Mouse (Mus musculus): ENCODE results near the gene Gm49416. TPM values are rescaled to one million over a fixed set of nuclear protein-coding genes. Genes with fewer than 3 reads are reported as not detected.
"Not testable (repeated sequence)": the region's sequence is repeated elsewhere in the genome, so short reads cannot be mapped to it uniquely, and the experiment has no call there.

Gm49416 gene
- polyA plus RNA-seq, 1 experiment from 2014 or later = not detected

DNA sequence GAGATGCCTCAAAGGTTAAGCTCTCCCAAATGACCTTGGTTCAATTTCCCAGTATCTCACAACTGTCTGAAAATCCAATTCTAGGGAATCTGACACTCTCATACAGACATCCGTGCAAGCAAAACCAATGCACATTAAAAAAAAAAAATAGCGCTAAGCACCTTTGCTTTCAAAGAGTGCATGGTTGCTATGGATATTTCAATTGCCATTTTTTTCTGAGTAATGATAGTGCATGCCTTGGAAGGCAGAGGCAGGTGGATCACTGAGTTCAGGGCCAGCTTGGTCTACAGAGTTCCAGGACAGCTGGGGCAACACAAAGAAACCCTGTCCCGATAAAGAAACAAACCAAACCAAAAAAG, 7.7 kb upstream of the Gm49416 start:
- Histone ChIP-seq H3K4me1 (peaks cover 9% of the 10 kb centered on the region; the same call in 1 of the 2 replicates), H3K9me3 (no peaks in the 10 kb centered on the region), H3K9ac (peak overlapping the region; percentile 89; the same call in 1 of the 2 replicates), H3K4me2 (peak overlapping the region; percentile 72), H3K27me3 (replicated peaks) (no peaks in the 10 kb centered on the region), H3K36me3 (peaks cover 9% of the 10 kb centered on the region; the same call in 1 of the 2 replicates), H3K27ac (no peak overlapping the region), H3K4me3 (replicated peaks) (peak overlapping the region; percentile 68)
- ATAC-seq (ENCODE audit: insufficient read depth, low FRiP score, low read depth) = no peak
- WGBS = 13% methylated on average over 3 of the region's 3 CpGs

DNA sequence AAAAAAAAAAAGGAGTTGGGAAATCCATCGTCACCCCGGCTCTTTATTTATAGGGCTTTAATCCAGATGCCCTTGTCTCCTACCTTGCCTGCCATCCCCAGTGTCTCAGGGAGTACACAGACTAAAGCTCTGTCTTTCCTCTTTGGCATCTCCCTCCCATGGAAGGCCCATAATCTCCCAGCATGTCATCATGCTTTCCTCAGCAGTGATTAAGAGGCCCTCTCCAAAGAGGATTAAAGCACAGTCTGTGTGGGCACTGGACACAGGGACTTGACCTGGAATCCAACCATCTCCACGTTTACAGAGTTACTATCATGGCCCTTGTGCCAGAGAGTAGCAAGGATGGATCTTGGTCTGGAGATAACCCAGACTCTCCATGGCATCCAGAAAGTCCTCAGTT, 5.1 kb upstream of the Gm49416 start, which contains the start of the genes Lbhd1 and Gm49403:
Lbhd1 (plus strand) TSS at position 117 of the 400 bp plus-strand sequence.
Gm49403 (plus strand) TSS at position 315 of the 400 bp plus-strand sequence.
- no peak for ATAC-seq (ENCODE audit: insufficient read depth, low FRiP score, low read depth)
- no peaks in the 10 kb centered on the region for H3K36me3 ChIP-seq
- H3K27me3 ChIP-seq (replicated peaks) = no peaks in the 10 kb centered on the region
- peaks cover 9% of the 10 kb centered on the region; the same call in 1 of the 2 replicates for H3K4me1 ChIP-seq
- no peak within 1 kb of the TSS for H3K4me3 ChIP-seq (replicated peaks)
- 83% methylated on average over 3 of the region's 3 CpGs for WGBS
- H3K4me2 ChIP-seq = no peak within 1 kb of the TSS
- no peak within 1 kb of the TSS for H3K9ac ChIP-seq
- no peak within 1 kb of the TSS for H3K27ac ChIP-seq
- no peaks in the 10 kb centered on the region for H3K9me3 ChIP-seq

DNA sequence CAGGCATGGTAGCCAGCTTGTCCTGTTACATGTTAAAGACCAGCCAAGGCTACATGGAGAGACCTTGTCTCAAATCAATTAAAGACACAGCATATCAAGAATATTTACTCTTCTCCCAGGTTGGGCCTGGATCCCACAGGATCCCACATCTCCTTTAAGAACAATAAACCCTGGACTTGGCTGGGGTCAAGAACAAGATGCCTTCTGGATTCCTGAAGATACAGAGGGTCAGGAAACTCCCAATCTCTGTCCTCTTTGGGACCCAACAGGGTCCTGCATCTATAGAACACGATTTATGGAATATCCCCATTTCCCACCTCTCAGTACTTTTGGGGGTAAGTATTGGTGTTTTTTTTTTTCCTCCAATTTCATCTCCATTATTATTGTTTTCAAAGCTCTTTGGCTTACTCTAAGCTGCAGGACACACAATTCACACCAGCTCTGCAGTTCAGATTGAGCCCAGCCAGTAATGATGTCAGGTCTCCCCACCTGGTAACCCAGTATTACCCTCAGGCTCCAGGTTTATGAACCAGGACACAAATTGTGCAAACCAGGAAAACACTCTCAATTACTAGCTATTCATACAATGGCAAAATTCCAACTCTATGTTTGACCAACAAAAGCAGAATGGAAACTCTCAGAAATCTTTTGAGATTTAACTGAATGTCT, 1.7 kb upstream of the Gm49416 start:
- no peak for ATAC-seq (ENCODE audit: insufficient read depth, low FRiP score, low read depth)
- no peak overlapping the region for H3K4me3 ChIP-seq (replicated peaks)
- 43% methylated on average over 1 of the region's 1 CpGs for WGBS
- H3K27me3 ChIP-seq (replicated peaks) = no peaks in the 10 kb centered on the region
- H3K4me1 ChIP-seq = peaks cover 6% of the 10 kb centered on the region; the same call in 1 of the 2 replicates
- 0 out of 2 replicates have a peak, but pooled peaks cover 4% of the 10 kb centered on the region for H3K36me3 ChIP-seq
- no peak overlapping the region for H3K9ac ChIP-seq
- H3K4me2 ChIP-seq = 0 out of 2 replicates have a peak overlapping the region, but pooled peaks have one; percentile 57
- H3K9me3 ChIP-seq = no peaks in the 10 kb centered on the region
- H3K27ac ChIP-seq = peak overlapping the region; percentile 80

DNA sequence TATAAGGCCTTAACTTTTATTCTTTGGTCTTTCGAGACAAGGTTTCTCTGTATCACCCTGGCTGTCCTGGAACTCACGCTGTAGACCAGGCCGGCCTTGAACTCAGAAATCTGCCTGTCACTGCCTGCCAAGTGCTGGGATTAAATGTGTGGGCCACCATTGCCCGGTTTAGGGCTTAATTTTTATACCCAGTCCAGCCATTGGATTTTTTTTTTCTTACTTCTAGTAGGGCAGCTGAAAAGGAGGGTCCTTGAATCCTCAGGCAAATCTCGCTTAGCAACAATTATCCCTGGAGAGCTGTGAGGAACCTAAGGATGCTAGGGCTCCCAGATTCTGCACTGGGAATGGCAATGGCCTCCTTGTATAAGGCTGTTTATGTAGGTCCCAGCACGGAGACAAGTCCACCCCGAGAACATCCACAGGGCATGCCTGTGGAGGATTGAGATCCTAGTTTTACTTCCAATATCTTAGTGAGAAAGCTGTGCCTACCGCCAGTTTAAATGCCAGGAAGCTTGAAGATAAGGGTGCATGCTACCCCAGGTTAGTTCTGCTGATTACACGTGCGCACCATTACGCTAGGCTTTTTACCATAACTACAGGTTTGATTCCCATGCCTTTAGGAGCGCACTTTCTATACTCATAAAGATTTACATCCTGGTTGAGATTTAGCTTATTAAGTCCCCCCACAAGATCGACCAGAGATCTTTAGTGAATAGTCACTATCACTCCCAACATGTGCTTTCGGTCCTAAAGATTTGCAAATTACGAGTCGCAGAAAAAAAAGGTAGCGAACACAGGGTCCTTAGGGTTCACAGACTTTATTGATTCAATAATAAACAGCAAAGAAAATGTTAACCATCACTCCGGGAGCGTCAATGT, 902 bp upstream of the Gm49416 start:
- no peak for ATAC-seq (ENCODE audit: insufficient read depth, low FRiP score, low read depth)
- WGBS = 13% methylated on average over 19 of the region's 19 CpGs

DNA sequence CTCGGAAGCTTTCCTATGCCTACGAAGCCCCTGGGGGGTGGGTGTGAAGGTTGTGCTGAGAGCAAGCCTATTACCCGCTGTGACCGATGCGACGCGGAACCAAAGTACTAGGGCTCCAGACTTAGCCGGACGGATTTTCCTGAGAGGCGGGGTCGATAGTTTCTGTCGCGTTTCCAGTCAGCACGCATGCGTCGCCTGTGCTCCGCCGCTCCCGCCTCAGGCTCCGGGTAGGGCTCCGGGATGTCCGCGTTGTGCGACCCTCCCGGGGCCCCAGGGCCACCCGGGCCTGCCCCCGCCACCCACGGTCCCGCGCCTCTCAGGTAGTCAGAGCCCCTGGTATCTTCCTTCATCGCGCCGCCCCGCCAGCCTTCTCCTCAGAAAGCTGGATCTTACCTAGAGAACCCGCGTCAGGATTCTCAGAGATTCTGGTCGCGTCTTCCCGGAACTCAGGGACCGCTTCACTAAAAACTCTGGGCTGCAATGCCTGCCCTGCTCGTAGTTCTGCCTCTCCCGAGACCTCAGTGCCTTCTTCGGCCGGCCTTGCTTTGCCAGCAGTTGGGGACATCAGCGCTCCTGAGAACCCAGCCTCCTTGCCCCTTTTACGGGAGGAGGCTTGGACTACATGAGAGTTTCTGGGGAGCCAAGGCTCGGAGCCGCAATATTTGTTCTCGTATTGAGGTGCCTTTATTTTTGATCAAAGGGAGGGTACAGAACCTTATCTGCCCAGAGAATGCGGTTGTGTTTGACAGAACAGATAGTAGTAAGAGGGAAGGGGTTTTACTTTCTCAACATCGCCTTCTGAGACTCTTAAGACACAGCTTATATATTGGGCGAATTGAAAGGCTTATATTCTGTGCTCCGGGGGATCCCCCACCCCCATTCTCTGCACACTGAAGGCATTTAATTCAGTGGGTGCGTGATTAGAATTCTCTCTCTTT, 4.4 kb downstream of the Gm49416 start, which contains the start of gene Ints5:
Ints5 (plus strand) TSS at position 177 of the 938 bp plus-strand sequence.
- Histone ChIP-seq H3K4me2 (peak within 1 kb of the TSS; percentile 65), H3K4me1 (peaks cover 30% of the 10 kb centered on the region), H3K36me3 (peaks cover 16% of the 10 kb centered on the region), H3K27me3 (replicated peaks) (no peaks in the 10 kb centered on the region), H3K9ac (peak within 1 kb of the TSS; percentile 95), H3K27ac (peak within 1 kb of the TSS; percentile 86), H3K4me3 (replicated peaks) (peak within 1 kb of the TSS; percentile 90), H3K9me3 (no peaks in the 10 kb centered on the region)
- peak; percentile 54 for ATAC-seq (ENCODE audit: insufficient read depth, low FRiP score, low read depth)
- 2% methylated on average over 54 of the region's 54 CpGs for WGBS

More for the DNA sequence above, 902 bp upstream of the Gm49416 start:
- peak overlapping the region; percentile 55; the same call in 1 of the 2 replicates for H3K9ac ChIP-seq
- 0 out of 2 replicates have a peak, but pooled peaks cover 4% of the 10 kb centered on the region for H3K36me3 ChIP-seq
- no peaks in the 10 kb centered on the region for H3K27me3 ChIP-seq (replicated peaks)
- H3K9me3 ChIP-seq = no peaks in the 10 kb centered on the region
- peak overlapping the region; percentile 59 for H3K4me3 ChIP-seq (replicated peaks)
- peaks cover 6% of the 10 kb centered on the region; the same call in 1 of the 2 replicates for H3K4me1 ChIP-seq
- peak overlapping the region; percentile 57 for H3K4me2 ChIP-seq
- H3K27ac ChIP-seq = peak overlapping the region; percentile 80

DNA sequence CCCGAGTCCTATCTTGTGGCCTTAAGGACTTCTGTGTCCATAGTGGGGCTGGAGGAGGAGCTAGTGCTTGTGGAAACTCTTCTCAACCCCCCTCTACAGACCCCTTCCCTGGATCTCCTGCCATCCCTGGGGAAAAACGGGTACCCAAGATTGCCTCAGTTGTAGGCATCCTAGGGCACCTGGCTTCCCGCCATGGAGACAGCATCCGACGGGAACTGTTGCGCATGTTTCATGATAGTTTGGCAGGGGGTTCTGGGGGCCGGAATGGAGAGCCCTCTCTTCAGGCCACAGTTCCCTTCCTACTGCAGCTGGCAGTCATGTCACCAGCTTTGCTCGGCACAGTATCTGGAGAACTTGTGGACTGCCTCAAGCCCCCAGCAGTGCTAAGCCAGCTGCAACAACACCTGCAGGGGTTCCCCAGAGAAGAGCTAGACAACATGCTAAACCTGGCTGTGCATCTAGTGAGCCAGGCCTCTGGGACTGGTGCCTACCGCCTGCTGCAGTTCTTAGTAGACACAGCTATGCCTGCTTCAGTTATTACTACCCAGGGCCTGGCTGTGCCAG, 6.8 kb downstream of the Gm49416 start:
- 89% methylated on average over 9 of the region's 9 CpGs for WGBS
- H3K4me3 ChIP-seq (replicated peaks) = no peak overlapping the region
- H3K4me1 ChIP-seq = peaks cover 33% of the 10 kb centered on the region
- H3K36me3 ChIP-seq = peaks cover 15% of the 10 kb centered on the region
- ATAC-seq (ENCODE audit: insufficient read depth, low FRiP score, low read depth) = no peak
- H3K4me2 ChIP-seq = no peak overlapping the region
- H3K9ac ChIP-seq = no peak overlapping the region
- H3K9me3 ChIP-seq = no peaks in the 10 kb centered on the region
- no peaks in the 10 kb centered on the region for H3K27me3 ChIP-seq (replicated peaks)
- no peak overlapping the region for H3K27ac ChIP-seq

DNA sequence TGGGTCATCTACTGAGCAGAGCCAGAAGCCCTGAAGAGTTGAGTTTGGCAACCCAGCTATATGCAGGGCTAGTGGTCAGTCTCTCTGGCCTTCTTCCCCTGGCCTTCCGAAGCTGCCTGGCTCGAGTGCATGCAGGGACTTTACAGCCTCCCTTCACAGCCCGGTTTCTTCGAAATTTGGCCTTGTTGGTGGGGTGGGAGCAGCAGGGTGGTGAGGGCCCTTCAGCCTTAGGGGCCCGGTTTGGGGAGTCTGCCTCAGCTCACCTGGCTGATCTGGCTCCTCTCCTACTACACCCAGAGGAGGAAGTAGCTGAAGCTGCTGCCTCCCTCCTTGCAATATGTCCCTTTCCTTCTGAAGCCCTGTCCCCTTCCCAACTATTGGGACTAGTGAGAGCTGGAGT, 7.5 kb downstream of the Gm49416 start:
- H3K27ac ChIP-seq; H3K27me3 ChIP-seq (replicated peaks); H3K9ac ChIP-seq; H3K9me3 ChIP-seq; ATAC-seq (ENCODE audit: insufficient read depth, low FRiP score, low read depth); H3K4me3 ChIP-seq (replicated peaks); H3K4me2 ChIP-seq: not testable (repeated sequence)
- WGBS = 83% methylated on average over 5 of the region's 5 CpGs
- H3K36me3 ChIP-seq = peaks cover 13% of the 10 kb centered on the region
- peaks cover 33% of the 10 kb centered on the region for H3K4me1 ChIP-seq

DNA sequence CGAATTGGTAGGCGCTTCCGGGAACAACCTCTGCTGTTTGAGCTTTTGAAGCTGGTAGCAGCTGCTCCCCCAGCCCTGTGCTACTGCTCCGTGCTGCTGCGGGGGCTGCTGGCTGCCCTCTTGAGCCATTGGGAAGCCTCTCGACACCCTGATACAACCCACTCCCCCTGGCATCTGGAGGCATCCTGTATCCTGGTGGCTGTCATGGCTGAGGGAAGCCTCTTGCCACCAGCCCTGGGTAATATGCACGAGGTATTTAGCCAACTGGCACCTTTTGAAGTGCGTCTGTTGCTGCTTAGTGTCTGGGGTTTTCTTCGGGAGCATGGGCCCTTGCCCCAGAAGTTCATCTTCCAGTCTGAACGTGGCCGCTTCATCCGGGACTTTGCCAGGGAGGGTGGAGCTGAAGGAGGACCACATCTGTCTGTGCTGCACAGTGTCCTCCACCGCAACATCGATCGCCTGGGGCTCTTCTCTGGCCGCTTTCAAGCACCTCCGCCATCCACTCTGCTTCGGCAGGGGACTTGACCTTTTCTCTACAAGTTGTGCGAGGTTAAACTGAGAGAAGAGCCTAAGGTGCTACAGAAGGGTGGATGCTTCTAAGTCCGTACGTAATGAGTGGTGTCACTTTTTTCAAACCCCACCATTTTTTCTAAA, 8.6 kb downstream of the Gm49416 start:
- peak overlapping the region; percentile 91 for H3K27ac ChIP-seq
- peaks cover 17% of the 10 kb centered on the region for H3K36me3 ChIP-seq
- WGBS = 22% methylated on average over 21 of the region's 21 CpGs
- ATAC-seq (ENCODE audit: insufficient read depth, low FRiP score, low read depth) = peak; percentile 28
- H3K27me3 ChIP-seq (replicated peaks); H3K9me3 ChIP-seq: not testable (repeated sequence)
- H3K9ac ChIP-seq = peak overlapping the region; percentile 55
- peak overlapping the region; percentile 66 for H3K4me3 ChIP-seq (replicated peaks)
- peaks cover 33% of the 10 kb centered on the region for H3K4me1 ChIP-seq
- H3K4me2 ChIP-seq = peak overlapping the region; percentile 60

DNA sequence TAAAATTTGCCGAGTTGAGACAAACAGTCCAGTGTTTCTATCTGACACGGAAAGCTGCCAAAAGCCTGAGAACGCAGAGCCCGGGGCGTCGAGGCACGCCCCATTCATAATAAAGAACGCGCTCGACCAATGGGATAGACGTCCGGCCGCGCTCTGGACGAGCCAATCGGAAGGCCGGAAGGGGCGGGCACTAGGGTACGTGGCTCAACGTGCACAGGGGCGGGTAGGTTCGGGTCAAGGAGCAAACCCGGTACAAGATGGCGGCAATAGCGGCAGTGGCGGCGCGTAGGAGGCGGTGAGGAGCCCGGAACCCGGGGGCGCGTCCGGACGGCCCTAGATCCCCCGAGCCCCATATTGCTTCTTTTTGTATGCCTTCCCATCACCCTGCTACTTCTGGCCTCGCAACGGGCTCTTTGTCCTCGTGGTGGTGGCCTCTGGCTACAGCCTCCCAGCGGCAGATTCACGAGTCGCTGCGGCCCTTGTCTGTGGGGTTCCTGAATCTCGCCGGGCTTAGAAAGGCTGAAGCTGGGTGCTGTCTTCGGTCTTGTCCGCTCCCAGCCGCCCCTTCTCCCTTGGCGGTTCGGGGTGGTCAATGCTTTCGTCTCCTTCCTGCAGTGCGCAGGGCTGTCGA, 9.3 kb downstream of the Gm49416 start, which contains the start of gene Ganab:
Ganab (plus strand) TSS at position 207 of the 631 bp plus-strand sequence.
- ATAC-seq (ENCODE audit: insufficient read depth, low FRiP score, low read depth) = peak; percentile 99
- H3K36me3 ChIP-seq = peaks cover 21% of the 10 kb centered on the region
- WGBS = under 1% methylated on average over 53 of the region's 53 CpGs

DNA sequence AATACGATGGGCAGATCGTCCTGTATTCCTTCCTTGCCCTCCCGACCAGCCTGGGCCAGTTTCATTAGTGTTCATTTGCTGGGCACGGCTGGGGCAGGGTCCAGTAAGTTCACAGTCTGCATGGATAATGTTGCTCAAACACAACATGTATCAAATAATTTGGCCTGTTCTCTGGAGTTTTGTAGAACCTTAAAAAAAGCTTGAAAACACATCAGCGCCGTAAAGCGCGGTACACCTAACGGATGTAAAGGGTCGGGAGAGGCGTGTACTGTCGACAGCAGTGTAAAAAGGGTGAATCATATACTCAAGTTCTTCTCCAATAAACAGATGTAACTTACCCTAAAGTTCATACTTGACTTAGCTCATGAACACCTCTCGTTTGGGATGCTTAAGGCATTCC, 9.8 kb downstream of the Gm49416 start:
- Histone ChIP-seq H3K27ac (peak overlapping the region; percentile 92), H3K4me3 (replicated peaks) (peak overlapping the region; percentile 66), H3K27me3 (replicated peaks) (no peaks in the 10 kb centered on the region), H3K9me3 (no peaks in the 10 kb centered on the region), H3K36me3 (peaks cover 25% of the 10 kb centered on the region), H3K9ac (peak overlapping the region; percentile 84), H3K4me2 (peak overlapping the region; percentile 69), H3K4me1 (peaks cover 32% of the 10 kb centered on the region)
- ATAC-seq (ENCODE audit: insufficient read depth, low FRiP score, low read depth) = no peak
- WGBS = 3% methylated on average over 13 of the region's 13 CpGs

More for the DNA sequence above, 9.3 kb downstream of the Gm49416 start, which contains the start of gene Ganab:
- Histone ChIP-seq H3K9me3 (no peaks in the 10 kb centered on the region), H3K27me3 (replicated peaks) (no peaks in the 10 kb centered on the region), H3K9ac (peak within 1 kb of the TSS; percentile 84), H3K27ac (peak within 1 kb of the TSS; percentile 92), H3K4me2 (peak within 1 kb of the TSS; percentile 69), H3K4me1 (peaks cover 33% of the 10 kb centered on the region), H3K4me3 (replicated peaks) (peak within 1 kb of the TSS; percentile 66)
